Mouse (Mus musculus) cerebellum, adult 2 months (tissue): ENCODE data around the gene Atp1b4. TPM values are rescaled to one million over a fixed set of nuclear protein-coding genes. Genes with fewer than 3 reads are reported as not detected.
"Not testable (repeated sequence)": the region's sequence is repeated elsewhere in the genome, so short reads cannot be mapped to it uniquely, and the experiment has no call there.

Experiments
- DNase-seq, 2 experiments: peaks; one replicate each; pipeline ENCODE4 v3.0.0; 2021
- H3K27ac ChIP-seq: fragments of 200-500 bp; 2 replicates; pipeline ENCODE4 v1.5.1; 2012; ENCODE audit warnings: low read length, control low read depth, inconsistent platforms; ENCODE audit not compliant: insufficient read depth
- H3K27me3 ChIP-seq: fragments of 200-500 bp; 2 replicates; pipeline ENCODE4 v1.6.1; 2012; ENCODE audit warnings: inconsistent platforms, mild to moderate bottlenecking, low read length, moderate library complexity; ENCODE audit not compliant: control insufficient read depth, insufficient read depth
- H3K4me1 ChIP-seq: fragments of 200-500 bp; 2 replicates; pipeline ENCODE4 v1.6.1; 2011; ENCODE audit warnings: low read length; ENCODE audit not compliant: control insufficient read depth, insufficient read depth
- H3K4me3 ChIP-seq: fragments of 200-500 bp; replicated peaks from 2 replicates; pipeline ENCODE3; 2011; ENCODE audit warnings: mild to moderate bottlenecking, low read depth, low read length, control low read depth; ENCODE audit not compliant: insufficient read depth
- CTCF ChIP-seq: fragments of 200-500 bp; IDR thresholded peaks from 2 replicates; pipeline ENCODE4 v1.5.1; 2011; ENCODE audit warnings: low read depth, mild to moderate bottlenecking, control low read depth, low read length, moderate library complexity, borderline replicate concordance; ENCODE audit not compliant: insufficient read depth
- POLR2A ChIP-seq: fragments of 200-500 bp; IDR thresholded peaks from 2 replicates; pipeline ENCODE4 v1.6.1; 2011; ENCODE audit warnings: low read length, control low read depth, borderline replicate concordance; ENCODE audit not compliant: insufficient read depth
- WGBS: fragments of 180-500 bp; shearing (Covaris S2); methylation state at CpG from one replicate; pipeline ENCODE4 v1.1.7; 2018; 5-methylcytosine and 5-hydroxymethylcytosine counted together
- polyA plus RNA-seq: library from polyadenylated mRNA; depleted of rRNA; stranded (reverse); fragments of >200 nt; gene quantifications from 2 replicates; pipeline ENCODE4 v1.2.3, GENCODE M21; 2012; rRNA removed

Atp1b4 gene
- polyA plus RNA-seq = not detected in 2 replicates

DNA sequence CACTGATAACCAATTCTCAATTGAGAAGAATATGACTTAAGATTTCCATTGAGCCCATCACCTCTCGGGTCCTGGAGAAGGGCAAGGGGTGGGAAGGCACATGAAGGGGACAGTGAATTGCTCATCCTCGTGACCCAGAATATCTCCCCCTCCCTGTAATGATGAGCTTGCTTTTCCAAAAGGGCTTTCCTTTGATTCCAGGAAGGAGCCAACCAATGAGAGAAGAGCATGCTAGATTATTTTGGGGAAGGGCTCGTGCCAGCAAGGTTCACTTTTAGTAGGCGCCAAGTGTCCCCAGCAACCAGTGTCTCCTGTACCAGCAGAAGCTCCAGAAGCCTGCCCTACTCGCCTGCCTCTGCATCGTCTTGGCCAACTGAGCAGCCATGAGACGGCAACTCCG lies at the start of gene Atp1b4:
Atp1b4 (plus strand) TSS at position 301 of the 400 bp plus-strand sequence.
- H3K4me3 ChIP-seq = no peak within 1 kb of the TSS
- TF ChIP-seq CTCF = no peak
- no peak for TF ChIP-seq POLR2A
- no peaks in the 10 kb centered on the region for H3K27me3 ChIP-seq
- H3K4me1 ChIP-seq = no peaks in the 10 kb centered on the region
- WGBS = 83% methylated on average over 8 of the region's 8 CpGs
- no peak for DNase-seq
- no peak within 1 kb of the TSS for H3K27ac ChIP-seq

DNA sequence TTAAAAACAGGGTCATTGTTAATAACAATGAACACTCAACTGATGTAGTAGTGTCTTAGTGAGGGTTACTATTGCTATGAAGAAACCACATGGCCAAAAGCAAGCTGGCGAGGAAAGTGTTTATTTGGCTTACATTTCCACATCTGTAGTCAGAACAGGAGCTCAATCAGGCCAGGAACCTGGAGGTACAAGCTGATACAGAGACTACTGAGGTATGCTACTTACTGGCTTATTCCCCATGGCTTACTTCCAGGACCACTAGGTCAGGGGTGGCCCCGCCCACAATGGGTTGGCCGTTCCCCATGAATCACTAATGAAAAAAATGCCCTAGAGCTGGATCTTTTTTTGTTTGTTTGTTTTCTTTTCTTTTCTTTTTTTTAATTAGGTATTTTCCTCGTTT lies 7.4 kb upstream of the Atp1b4 start:
- H3K4me1 ChIP-seq = no peaks in the 10 kb centered on the region
- 70% methylated on average over 4 of the region's 4 CpGs for WGBS
- H3K27me3 ChIP-seq = no peaks in the 10 kb centered on the region
- TF ChIP-seq CTCF (no peak), POLR2A (no peak)
- DNase-seq = no peak
- H3K4me3 ChIP-seq = no peak overlapping the region
- H3K27ac ChIP-seq = no peak overlapping the region

DNA sequence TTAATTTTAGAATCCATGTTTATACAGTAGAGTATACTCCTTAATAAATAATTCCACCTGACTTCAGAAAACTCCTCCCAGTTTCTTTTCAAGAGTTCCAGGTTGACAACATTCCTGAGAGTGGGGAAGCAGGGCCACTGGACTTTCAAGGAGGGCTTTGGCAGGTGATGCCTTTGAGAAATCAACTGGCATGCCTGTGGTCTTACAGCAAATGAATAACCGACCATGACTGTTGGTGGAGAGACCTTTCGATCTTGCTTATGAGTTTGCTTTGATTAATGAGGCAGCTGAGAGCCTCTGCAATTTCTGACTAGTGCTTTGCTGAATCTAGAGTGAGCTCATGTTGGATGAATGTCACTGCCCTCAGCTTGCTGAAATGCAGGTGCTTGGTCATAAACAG lies 4.9 kb upstream of the Atp1b4 start:
- no peak overlapping the region for H3K27ac ChIP-seq
- no peak overlapping the region for H3K4me3 ChIP-seq
- no peak for TF ChIP-seq CTCF
- TF ChIP-seq POLR2A = no peak
- WGBS = 93% methylated on average over 2 of the region's 2 CpGs
- no peaks in the 10 kb centered on the region for H3K4me1 ChIP-seq
- no peak for DNase-seq
- H3K27me3 ChIP-seq = no peaks in the 10 kb centered on the region

DNA sequence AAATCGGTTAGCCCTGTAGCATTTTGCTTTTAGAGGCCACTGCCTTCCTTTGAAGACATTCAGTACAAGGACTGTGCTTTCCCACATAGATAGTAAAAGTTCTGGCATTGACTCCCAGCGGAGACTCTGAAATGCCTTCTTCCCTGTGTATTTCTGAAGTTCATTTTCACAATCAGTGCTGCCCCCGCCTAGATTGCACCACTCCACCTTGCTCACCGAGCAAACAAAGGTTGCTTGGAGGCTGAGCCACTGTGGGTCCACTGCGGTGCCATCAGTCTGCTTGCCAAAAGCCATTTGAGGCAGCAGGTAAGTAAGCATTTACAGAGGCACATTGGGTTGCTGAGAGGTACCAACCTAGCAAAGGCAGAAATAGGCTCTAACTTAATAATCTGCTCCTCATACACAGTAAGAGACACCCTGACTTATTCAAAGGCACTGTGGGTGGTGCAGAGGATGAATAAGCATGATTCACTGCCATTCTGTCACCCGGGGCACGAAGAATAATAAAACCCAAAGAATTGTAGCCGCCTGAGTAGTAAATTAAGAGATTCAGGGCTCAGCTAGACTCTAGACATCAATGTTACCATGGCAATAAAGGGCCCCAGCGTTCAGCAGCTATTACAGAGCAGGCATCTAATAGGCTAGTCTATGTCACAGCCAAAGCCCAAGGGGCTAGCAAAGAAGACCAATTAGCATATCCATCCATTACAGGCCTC lies 2.9 kb upstream of the Atp1b4 start:
- Histone ChIP-seq H3K4me3 (no peak overlapping the region), H3K4me1 (no peaks in the 10 kb centered on the region), H3K27ac (no peak overlapping the region), H3K27me3 (no peaks in the 10 kb centered on the region)
- 25% methylated on average over 9 of the region's 9 CpGs for WGBS
- DNase-seq = no peak
- TF ChIP-seq POLR2A = no peak
- no peak for TF ChIP-seq CTCF

DNA sequence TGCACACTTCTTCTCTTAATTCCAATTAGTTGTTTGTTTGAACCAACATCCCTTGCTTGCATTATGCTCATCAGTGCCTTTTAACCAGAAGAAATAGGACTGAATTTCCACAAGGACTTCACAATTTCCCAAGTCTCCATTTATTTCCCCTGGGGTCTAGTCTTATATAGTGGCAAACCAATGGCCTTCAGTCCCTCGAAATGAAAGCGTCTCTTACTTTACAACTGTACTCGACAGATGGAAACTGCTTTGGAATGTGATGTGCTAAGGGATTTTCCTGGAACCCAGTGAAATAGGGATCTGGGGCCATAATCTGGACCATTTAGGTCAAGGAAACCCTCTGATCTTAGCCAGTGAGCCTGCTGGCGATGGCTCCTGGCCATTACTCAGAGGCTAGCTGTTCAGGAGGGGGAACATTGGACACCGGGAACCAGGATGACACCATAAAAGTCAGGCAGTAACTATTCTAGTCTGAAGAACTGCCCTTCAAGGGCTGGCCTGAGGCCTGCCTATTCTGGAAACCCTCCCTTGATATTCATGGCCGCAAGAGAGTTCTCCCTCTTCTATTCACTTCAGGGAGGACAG lies 2.3 kb upstream of the Atp1b4 start:
- DNase-seq = no peak
- Histone ChIP-seq H3K4me3 (no peak overlapping the region), H3K4me1 (no peaks in the 10 kb centered on the region), H3K27ac (no peak overlapping the region), H3K27me3 (no peaks in the 10 kb centered on the region)
- WGBS = 42% methylated on average over 6 of the region's 6 CpGs
- no peak for TF ChIP-seq POLR2A
- no peak for TF ChIP-seq CTCF

DNA sequence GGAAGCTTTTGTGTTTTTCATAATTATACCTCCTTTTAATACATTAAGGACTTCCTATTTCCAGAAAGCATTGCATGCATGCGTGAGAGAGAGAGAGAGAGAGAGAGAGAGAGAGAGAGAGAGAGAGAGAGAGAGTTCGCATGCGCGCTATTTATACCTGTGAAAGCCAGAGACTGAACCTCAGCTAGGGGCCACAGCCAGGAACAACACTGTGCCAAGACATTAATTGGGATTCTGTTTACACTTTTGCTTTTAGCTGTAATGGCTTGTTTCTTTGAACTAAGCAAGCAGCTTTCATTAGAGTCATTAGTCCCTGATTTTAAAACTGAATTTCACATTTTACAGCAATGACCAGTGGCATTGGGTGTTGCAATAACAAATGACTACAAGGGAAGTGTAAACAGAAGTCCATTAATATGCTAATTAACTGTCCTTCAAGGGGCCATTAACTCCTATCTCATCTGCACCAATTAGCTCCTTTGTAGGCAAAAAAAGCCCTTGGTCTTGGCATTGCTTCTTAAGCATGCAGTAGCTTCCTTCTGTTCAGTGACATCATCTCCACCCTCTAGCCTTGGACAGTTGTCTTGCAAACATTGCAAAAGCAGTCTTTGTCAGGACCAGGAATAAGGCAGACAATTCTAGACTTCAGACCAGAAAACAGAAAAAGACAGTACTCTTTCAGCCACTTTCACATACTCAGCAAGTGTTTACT lies 14.9 kb downstream of the Atp1b4 start:
- no peak for TF ChIP-seq POLR2A
- no peak for TF ChIP-seq CTCF
- no peaks in the 10 kb centered on the region for H3K4me1 ChIP-seq
- no peaks in the 10 kb centered on the region for H3K27me3 ChIP-seq
- no peak overlapping the region for H3K4me3 ChIP-seq
- no peak for DNase-seq
- no peak overlapping the region for H3K27ac ChIP-seq
- WGBS = 40% methylated on average over 4 of the region's 4 CpGs

DNA sequence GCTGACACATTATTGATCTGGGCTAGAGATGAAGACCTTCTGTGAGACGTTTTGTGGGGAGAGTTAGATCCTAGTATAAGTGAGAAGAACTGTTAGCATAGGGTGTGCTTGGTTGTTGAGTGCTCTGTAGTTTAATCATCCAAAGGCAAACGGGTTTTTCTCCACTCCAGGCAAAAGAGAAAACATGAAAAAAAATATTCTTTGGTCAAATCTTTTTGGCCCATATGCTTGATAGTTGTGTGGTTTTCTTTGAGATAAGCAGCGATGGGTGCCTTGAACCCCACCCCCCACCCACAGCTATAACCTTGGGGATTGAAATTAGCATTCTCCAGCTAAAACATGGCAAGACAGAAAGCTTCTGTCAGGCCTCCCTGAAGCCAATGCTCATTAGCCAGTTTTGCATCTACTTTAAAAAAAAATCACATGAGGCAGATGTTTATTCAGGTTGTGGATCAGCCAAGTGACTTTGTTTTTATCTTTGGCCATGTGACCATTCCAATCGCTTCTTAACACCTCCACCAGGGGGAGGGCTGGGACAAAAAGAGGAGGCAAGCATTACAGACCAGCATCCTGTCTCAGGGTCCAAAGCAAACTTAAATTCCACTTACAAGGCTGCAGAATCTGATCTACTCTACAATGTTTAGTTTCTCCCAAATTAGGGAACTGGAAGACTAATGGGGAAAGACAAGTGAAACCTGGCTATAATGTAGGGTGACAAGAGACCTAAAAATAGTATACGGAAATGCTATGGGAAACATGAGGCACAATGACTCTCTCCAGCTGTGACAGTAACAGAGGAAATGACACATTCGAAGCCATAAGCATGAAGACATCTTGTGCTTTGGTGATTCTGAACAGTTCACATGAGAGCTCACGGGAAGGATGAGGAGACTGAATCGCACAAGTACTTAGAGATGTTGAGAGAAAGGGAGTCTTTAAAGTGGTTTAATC lies 18.6 kb downstream of the Atp1b4 start:
- TF ChIP-seq CTCF (no peak), POLR2A (no peak)
- DNase-seq = no peak
- H3K27me3 ChIP-seq = no peaks in the 10 kb centered on the region

DNA sequence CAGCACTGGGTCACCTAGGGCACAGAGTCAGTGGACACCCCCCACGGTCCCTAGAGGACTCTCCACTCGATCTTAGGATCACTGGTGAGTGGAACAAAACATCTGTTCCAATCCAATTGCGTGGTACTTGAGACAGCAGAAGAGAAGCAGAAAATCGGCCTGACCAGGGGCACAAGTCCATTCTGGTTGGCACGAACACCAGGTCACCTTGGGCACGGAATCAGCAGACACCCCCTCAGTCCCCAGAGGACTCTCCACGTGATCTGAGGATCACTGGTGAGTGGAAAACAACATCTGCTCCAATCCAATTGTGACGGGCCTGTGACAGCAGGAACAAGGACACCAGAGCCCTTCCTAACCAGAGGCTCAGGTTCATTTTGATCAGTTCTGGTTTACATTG lies 46.0 kb downstream of the Atp1b4 start:
- no peak for DNase-seq
- no peak overlapping the region for H3K27ac ChIP-seq
- H3K4me3 ChIP-seq = no peak overlapping the region
- H3K27me3 ChIP-seq = no peaks in the 10 kb centered on the region
- TF ChIP-seq CTCF (no peak), POLR2A (no peak)
- WGBS = 44% methylated on average over 8 of the region's 8 CpGs
- no peaks in the 10 kb centered on the region for H3K4me1 ChIP-seq

More for the DNA sequence above, 18.6 kb downstream of the Atp1b4 start:
- WGBS = 58% methylated on average over 8 of the region's 8 CpGs
- H3K27ac ChIP-seq = no peak overlapping the region
- H3K4me1 ChIP-seq = no peaks in the 10 kb centered on the region
- H3K4me3 ChIP-seq = no peak overlapping the region

DNA sequence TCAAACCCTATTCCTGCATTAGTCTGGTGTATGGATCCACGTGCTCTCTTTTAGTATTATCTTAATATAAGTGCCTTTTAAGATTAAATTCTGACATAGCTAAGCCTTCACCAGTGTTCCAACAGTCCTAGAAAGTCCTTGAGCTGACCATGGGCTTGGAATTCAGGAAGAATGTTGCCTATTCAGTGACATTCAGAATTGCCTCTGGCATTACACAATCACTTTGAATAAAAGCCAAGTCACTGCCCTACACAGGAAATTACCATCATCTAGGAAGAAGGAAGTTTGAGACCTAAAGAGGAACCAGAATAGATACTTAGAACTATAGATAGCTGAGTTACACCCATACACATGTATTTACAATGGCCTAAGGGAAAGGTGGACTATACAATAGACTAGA lies 48.6 kb downstream of the Atp1b4 start:
- H3K27ac ChIP-seq, H3K27me3 ChIP-seq, H3K4me1 ChIP-seq, H3K4me3 ChIP-seq, DNase-seq: not testable (repeated sequence)
- 44% methylated on average over 1 of the region's 1 CpGs for WGBS

DNA sequence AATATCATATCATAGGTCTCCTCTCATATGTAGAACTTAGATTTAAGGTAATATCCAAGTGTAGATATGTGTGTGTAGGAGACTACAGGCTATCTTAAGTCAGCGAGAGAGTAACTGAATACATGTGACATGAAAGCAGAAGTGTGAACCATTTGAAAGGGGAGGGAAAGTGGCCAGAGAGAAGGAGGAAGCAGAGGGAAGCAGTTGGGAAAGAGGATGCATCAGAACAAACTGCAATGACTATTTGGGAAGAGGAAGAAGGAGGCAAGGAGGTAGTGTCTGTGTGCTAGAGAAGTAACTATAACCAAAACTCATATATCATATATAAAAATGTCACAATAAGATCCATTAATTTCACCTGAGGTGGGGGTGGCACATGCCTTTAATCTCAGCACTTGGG lies 57.2 kb downstream of the Atp1b4 start:
- H3K4me3 ChIP-seq, H3K4me1 ChIP-seq, H3K27me3 ChIP-seq, DNase-seq, H3K27ac ChIP-seq: not testable (repeated sequence)
- WGBS = 77% methylated on average over 1 of the region's 1 CpGs
